Mouse (Mus musculus) intestine, postnatal 0 days (tissue): ENCODE data around the gene Rela. TPM values are rescaled to one million over a fixed set of nuclear protein-coding genes. Genes with fewer than 3 reads are reported as not detected.

Source experiments
- ATAC-seq: fragments of 200-750 bp; cut with Nextera tagmentation; 2 replicates; pipeline ENCODE4 v1.8.0; 2017; ENCODE audit warnings: mild to moderate bottlenecking, moderate TSS enrichment, moderate library complexity
- H3K27ac ChIP-seq: fragments of 300-500 bp; sonication (generic); 2 replicates; pipeline ENCODE4 v1.5.1; 2014; ENCODE audit warnings: mild to moderate bottlenecking, low read depth, low read length, moderate library complexity
- H3K27me3 ChIP-seq: fragments of 300-500 bp; sonication (generic); replicated peaks from 2 replicates; pipeline ENCODE4 v1.6.1; 2014; ENCODE audit warnings: low read length, mixed read lengths; ENCODE audit not compliant: control insufficient read depth, insufficient read depth
- H3K36me3 ChIP-seq: fragments of 300-500 bp; sonication (generic); 2 replicates; pipeline ENCODE4 v1.6.1; 2014; ENCODE audit warnings: mild to moderate bottlenecking, moderate library complexity; ENCODE audit not compliant: control insufficient read depth, insufficient read depth
- H3K4me1 ChIP-seq: fragments of 300-500 bp; sonication (generic); replicated peaks from 2 replicates; pipeline ENCODE4 v1.6.1; 2014; ENCODE audit warnings: antibody characterized with exemption, low read length, mixed read lengths; ENCODE audit not compliant: control insufficient read depth, insufficient read depth
- H3K4me2 ChIP-seq: fragments of 300-500 bp; sonication (generic); replicated peaks from 2 replicates; pipeline ENCODE4 v1.6.1; 2014; ENCODE audit warnings: low read depth, mild to moderate bottlenecking, moderate library complexity
- H3K4me3 ChIP-seq: fragments of 300-500 bp; sonication (generic); 2 replicates; pipeline ENCODE4 v1.5.1; 2014; ENCODE audit warnings: low read depth, low read length
- H3K9ac ChIP-seq: fragments of 300-500 bp; sonication (generic); 2 replicates; pipeline ENCODE4 v1.6.1; 2014; ENCODE audit warnings: mild to moderate bottlenecking, low read depth, low read length
- H3K9me3 ChIP-seq: fragments of 300-500 bp; sonication (generic); 2 replicates; pipeline ENCODE4 v1.6.1; 2016; ENCODE audit warnings: mixed run types; ENCODE audit not compliant: control insufficient read depth
- CTCF ChIP-seq: sonication (generic); IDR thresholded peaks from 2 replicates; pipeline ENCODE4 v1.5.1; 2016; ENCODE audit warnings: low read depth, mild to moderate bottlenecking, control low read depth, antibody characterized with exemption, moderate library complexity
- WGBS: fragments of 180-500 bp; shearing (Covaris S2); extraction: QIAGEN DNeasy Blood & Tissue Kit; methylation state at CpG from one replicate; pipeline ENCODE4 v1.1.7; 2014; 5-methylcytosine and 5-hydroxymethylcytosine counted together
- polyA plus RNA-seq: library from polyadenylated mRNA; unstranded; fragments of >200 nt; fragmentation: Nextera tagmentation; extraction: Ambion mirVana; gene quantifications from 2 replicates; pipeline ENCODE4 v1.2.1, GENCODE M21; 2015

The Rela gene
- polyA plus RNA-seq, 1 experiment from 2014 or later = 28.4 TPM

DNA sequence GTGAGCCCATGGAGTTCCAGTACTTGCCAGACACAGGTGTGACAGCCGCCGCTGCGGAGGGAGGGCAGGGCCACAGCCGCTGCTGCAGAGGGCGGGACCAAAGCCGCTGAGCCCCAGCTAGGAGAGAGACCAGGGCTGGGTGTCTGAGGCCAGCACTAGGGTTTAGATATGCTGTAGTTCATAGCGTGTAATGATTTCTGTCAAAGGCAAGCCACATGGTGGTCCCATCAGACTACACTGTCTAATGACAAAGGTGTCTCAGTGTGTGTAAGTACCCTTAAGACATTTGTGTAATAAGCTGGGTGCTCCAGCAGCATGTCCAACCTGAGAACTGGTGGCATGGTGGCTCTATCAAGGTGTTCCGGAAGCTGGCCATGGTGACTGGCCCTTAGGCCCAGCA lies 4.4 kb downstream of the Rela start:
- H3K9ac ChIP-seq = no peak overlapping the region
- H3K4me2 ChIP-seq = no peak overlapping the region
- 78% methylated on average over 8 of the region's 8 CpGs for WGBS
- no peaks in the 10 kb centered on the region for H3K27me3 ChIP-seq
- no peak overlapping the region for H3K4me3 ChIP-seq
- TF ChIP-seq CTCF = no peak
- H3K4me1 ChIP-seq = peaks cover 6% of the 10 kb centered on the region; the same call in 1 of the 2 replicates
- no peak overlapping the region; the same call in 1 of the 2 replicates for H3K27ac ChIP-seq
- H3K36me3 ChIP-seq = peaks cover 70% of the 10 kb centered on the region
- no peak for ATAC-seq
- no peaks in the 10 kb centered on the region for H3K9me3 ChIP-seq

DNA sequence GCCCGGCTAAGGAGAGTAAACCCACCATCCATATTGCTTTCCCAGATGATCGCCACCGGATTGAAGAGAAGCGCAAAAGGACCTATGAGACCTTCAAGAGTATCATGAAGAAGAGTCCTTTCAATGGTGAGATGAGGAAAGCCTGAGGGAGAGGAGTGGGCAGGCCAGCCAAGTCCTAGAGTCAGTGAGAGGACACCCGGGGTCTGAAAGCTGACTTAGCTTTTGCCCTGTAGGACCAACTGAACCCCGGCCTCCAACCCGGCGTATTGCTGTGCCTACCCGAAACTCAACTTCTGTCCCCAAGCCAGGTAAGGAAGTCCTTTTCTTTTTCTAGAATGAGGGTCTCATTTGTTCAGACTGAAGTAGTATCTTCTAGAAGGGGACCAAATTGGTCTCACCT lies 8.0 kb downstream of the Rela start:
- Histone ChIP-seq H3K4me2 (no peak overlapping the region), H3K9me3 (no peaks in the 10 kb centered on the region), H3K27ac (no peak overlapping the region), H3K4me1 (peaks cover 7% of the 10 kb centered on the region; the same call in 1 of the 2 replicates), H3K27me3 (no peaks in the 10 kb centered on the region), H3K9ac (no peak overlapping the region), H3K4me3 (no peak overlapping the region), H3K36me3 (peaks cover 71% of the 10 kb centered on the region)
- no peak for TF ChIP-seq CTCF
- WGBS = 94% methylated on average over 9 of the region's 9 CpGs
- no peak for ATAC-seq

DNA sequence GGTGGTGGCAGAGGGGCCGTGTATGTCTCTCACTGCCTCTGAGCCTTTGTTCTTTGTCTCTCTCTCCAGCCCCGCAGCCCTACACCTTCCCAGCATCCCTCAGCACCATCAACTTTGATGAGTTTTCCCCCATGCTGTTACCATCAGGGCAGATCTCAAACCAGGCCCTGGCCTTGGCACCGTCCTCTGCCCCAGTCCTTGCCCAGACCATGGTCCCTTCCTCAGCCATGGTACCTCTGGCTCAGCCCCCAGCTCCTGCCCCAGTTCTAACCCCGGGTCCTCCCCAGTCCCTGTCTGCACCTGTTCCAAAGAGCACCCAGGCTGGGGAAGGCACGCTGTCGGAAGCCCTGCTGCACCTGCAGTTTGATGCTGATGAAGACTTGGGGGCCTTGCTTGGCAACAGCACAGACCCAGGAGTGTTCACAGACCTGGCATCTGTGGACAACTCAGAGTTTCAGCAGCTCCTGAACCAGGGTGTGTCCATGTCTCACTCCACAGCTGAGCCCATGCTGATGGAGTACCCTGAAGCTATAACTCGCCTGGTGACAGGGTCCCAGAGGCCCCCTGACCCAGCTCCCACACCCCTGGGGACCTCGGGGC lies 9.5 kb downstream of the Rela start:
- Histone ChIP-seq H3K27me3 (no peaks in the 10 kb centered on the region), H3K9me3 (no peaks in the 10 kb centered on the region), H3K9ac (no peak overlapping the region), H3K36me3 (peaks cover 67% of the 10 kb centered on the region), H3K4me3 (no peak overlapping the region), H3K4me1 (peaks cover 7% of the 10 kb centered on the region; the same call in 1 of the 2 replicates), H3K4me2 (no peak overlapping the region), H3K27ac (no peak overlapping the region)
- TF ChIP-seq CTCF = no peak
- 90% methylated on average over 8 of the region's 8 CpGs for WGBS
- ATAC-seq = no peak

DNA sequence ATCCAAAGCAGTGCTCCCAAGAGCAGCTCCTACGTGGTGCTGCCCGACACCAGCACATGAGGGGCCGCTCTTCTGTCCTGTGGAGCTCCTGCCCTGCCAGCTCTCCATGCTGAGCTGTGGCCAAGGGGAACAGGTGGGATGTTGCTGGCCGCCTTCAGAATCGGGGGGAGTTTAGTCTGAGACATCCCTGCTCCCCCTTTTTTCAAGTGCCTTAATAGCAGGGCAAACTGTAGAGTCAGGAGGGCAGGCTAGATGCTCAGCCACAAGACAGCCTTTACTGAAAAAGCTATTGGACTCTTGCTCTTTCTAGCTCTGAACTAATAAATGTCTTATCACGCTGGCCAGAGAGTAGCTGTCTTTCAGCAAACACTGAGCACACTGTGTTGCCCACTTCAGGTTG lies 10.5 kb downstream of the Rela start:
- no peak overlapping the region for H3K4me2 ChIP-seq
- no peak for ATAC-seq
- no peak for TF ChIP-seq CTCF
- H3K27me3 ChIP-seq = no peaks in the 10 kb centered on the region
- H3K4me1 ChIP-seq = peaks cover 7% of the 10 kb centered on the region; the same call in 1 of the 2 replicates
- 86% methylated on average over 6 of the region's 6 CpGs for WGBS
- peaks cover 67% of the 10 kb centered on the region for H3K36me3 ChIP-seq
- peak overlapping the region; percentile 78 for H3K27ac ChIP-seq
- H3K9ac ChIP-seq = no peak overlapping the region
- no peak overlapping the region for H3K4me3 ChIP-seq
- no peaks in the 10 kb centered on the region for H3K9me3 ChIP-seq

DNA sequence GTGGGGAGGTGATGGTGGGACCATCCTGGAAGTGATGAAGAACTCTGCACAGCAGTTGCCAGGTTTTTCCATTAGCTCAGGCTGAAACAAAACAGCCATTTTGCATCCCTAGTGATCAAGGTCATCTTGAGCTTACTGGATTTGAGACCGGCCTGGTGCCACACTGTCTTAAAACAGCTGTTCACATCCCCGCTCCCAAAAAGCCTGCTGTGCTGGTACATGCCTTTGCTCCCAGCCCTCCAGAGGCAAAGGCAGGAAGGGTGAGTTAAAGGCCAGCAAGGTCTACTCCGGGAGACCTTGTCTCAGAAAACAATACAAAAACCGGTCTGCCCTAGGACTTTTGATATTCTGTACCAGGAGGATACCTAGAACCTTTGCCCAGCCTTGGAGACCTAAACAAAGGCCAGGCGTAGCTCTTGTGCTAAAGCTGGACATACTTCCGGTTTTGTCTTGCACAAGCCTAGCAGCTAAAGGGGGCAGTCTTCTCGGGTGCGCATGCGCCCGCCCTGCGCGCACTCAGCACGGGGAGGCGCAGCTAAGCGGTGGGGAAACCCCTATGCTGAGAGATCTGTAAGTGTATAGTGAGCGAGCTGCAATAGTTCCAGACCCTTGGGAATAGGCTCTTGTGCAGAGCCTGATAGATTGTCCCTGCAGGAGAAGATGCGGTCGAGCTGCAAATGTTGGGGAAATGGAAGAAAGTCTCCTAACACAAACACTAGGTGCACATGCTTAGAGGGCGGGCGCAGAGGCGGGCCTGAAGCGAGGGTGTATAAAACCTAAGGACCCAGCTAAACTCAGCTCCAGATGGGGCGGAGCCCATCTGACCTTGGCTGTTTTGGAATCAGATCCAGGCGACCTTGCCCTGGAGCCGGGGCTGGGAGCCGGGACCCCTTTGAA lies 11.4 kb downstream of the Rela start:
- TF ChIP-seq CTCF = peak; percentile 67
- Histone ChIP-seq H3K9me3 (no peaks in the 10 kb centered on the region), H3K4me2 (peak overlapping the region; percentile 63), H3K27me3 (no peaks in the 10 kb centered on the region), H3K36me3 (peaks cover 62% of the 10 kb centered on the region), H3K4me3 (peak overlapping the region; percentile 26), H3K27ac (peak overlapping the region; percentile 78), H3K4me1 (peaks cover 7% of the 10 kb centered on the region; the same call in 1 of the 2 replicates), H3K9ac (peak overlapping the region; percentile 40; the same call in 1 of the 2 replicates)
- ATAC-seq = peak; percentile 85
- 7% methylated on average over 26 of the region's 26 CpGs for WGBS

DNA sequence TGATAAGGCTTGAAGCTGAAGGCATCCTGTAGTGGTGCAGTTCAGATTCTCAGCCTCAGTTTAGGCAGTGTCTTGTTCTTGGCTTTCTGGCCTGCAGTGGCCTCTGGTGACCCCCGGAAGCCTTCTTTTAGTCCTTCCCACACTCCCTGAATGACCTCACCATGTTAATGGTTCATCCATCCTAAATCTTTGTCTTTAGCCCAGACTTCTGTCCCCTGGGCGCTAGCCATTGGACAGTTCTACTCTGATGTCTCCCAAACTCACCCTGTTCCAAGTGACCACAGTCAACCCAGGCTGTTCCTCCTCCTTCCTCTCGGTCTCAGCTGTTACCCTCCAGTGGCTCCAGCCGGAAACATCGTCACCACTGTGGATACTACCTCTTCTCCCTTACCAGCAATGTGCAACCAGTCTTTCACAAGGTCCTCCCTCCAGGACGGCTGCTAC lies 12.0 kb downstream of the Rela start:
- H3K4me1 ChIP-seq = peaks cover 7% of the 10 kb centered on the region; the same call in 1 of the 2 replicates
- no peak; the same call in 1 of the 2 replicates for ATAC-seq
- peak overlapping the region; percentile 63 for H3K4me2 ChIP-seq
- WGBS = 63% methylated on average over 6 of the region's 6 CpGs
- 0 out of 2 replicates have a peak overlapping the region, but pooled peaks have one; percentile 40 for H3K9ac ChIP-seq
- H3K9me3 ChIP-seq = no peaks in the 10 kb centered on the region
- no peak overlapping the region; the same call in 1 of the 2 replicates for H3K4me3 ChIP-seq
- peaks cover 60% of the 10 kb centered on the region for H3K36me3 ChIP-seq
- TF ChIP-seq CTCF = no peak
- no peak overlapping the region for H3K27ac ChIP-seq
- no peaks in the 10 kb centered on the region for H3K27me3 ChIP-seq
